Mouse (Mus musculus) cerebellum, postnatal 36 days (tissue): ENCODE data around the gene Cux2.

Experiments
- DNase-seq, 2 experiments: peaks; one replicate each; pipeline ENCODE4 v3.0.0; 2021 to 2022; ENCODE audit warnings: mixed read lengths in 2 of 2

The Cux2 gene

DNA sequence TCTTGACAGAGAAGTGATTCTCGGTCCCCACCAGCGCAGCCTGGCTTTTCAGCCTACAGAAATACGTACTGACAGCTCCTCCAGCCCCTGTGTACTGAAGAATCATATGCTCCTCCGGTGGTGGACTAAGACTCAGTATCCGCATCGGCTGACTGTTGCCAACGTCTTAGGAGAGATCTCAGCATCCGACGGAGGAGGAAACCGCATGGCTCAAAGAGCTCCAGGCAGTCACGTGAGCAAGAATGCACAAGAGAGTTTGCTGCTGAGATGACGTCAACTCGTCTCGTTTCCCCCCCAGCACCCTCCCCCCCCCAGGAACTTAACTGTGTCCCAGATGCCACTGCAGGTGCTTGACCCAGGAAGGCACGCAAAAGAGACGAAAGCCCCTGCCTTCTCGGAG is 34.8 kb downstream of the Cux2 start:
- no peak for DNase-seq

DNA sequence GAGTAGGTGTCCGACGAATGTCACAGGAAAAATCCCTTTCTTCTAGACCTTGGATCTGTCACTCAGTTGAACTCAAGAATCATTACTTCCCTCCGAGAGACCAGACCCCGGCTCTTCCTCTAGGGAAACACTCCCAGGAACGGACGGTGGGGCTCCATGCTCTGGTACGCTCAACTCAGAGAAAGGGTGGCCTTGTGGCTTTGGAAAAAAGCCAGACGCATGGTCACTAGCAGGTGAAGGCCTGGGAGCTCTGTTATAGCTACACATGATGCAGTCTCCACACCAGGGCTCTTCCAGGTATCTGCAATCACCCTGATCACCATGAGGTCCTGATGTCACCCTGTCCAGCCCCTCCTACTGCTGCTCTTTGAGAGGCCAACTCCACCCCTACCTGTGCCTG is 35.2 kb downstream of the Cux2 start:
- no peak for DNase-seq

DNA sequence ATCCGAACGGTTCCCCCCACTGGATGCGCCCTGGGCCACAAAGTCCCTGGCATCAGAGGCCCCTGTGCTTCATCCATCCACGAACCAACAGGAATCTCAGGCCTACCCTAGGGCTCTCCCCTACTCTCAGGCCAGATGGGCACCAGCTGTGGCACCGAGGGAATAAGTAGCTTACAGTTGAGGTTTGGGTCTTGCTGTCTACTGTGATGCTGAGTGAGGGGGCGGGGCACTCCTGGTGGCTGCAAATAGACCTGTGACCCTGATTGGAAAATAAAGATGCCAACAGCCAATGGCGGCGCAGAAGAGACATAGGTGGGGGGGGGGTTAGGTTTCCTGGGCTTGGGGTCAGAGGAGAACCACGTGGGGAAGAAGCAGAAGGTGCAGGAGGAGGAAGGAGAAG is 38.6 kb downstream of the Cux2 start:
- no peak for DNase-seq

DNA sequence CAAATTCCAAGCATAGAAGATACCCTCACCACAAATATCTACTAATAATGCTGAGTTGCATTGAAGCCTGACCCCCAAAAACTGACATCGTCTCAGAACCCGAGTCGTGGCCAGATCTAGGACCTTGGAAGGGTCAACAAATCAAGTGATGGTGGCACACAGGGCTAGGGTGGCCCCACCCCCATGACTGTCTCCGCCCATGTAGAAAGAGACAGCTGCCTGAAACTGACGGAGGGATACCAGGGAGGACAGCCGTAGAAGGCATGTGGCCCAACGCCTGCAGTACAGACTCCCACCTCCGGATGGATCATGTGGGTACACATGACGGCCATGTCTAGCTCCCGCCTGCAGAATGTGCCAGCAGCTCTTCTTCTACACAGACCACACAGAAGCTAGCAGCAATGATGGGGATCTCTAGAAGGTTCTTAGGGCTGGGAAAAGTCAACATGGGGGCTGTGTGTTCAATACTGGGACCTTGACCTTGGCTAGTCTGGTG is 41.9 kb downstream of the Cux2 start:
- DNase-seq = no peak

DNA sequence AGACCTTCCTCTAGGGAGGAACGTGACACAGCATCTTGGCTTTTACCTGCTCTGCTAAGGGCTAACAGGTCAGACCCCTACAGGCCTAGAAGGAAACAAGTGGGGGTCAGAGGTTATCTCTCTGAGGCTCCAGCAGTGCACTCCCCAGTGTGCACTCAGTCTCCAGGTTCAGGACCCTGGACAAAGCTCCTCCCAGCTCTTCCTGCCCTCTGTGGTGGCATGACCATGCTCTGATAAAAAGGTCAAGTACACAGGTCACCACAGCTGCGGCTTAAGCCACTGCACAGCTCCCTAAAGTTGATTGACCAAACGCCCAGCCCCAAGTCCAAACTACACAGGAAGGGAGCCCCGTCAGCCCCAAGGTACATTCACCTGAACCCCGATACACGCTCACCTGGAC is 46.4 kb downstream of the Cux2 start:
- DNase-seq = no peak

DNA sequence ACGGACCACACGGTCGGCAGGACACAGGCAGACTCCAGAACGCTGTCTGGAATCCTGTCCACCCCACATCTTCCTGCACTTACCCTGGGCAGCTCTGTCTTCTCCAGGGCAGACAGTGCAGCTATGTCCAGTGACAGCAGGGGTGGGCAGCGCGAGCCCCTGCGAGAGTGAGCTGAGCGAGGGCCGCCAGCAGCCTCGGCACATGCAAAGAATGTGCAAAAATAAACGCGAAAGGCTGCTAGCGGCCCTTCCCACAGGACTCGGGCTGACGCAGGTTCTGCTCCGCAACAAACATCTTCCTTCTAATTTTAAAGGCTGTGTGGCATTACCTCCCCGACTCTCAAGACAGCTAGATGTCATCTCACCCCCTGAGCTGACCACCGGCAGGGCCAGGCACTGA is 47.8 kb downstream of the Cux2 start:
- no peak for DNase-seq

DNA sequence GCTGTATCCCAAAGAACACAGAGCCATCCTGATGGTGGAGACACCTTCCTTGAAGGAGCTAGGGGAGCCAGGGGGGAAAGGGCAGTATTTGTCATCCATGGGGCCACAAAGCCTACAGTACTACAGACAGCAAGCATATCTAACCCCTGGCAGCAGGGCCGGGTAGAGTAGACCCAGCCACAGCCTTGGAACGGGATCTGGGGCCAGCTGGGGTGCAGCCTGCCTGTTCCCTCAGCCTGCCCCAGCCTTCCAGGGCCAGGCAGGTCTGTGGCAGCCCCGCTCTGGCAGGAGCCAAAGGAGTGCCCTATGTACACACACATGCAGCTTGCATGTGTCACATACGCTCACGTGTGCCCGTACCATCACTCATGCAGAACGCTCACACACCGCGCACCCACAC is 48.6 kb downstream of the Cux2 start:
- DNase-seq = no peak

DNA sequence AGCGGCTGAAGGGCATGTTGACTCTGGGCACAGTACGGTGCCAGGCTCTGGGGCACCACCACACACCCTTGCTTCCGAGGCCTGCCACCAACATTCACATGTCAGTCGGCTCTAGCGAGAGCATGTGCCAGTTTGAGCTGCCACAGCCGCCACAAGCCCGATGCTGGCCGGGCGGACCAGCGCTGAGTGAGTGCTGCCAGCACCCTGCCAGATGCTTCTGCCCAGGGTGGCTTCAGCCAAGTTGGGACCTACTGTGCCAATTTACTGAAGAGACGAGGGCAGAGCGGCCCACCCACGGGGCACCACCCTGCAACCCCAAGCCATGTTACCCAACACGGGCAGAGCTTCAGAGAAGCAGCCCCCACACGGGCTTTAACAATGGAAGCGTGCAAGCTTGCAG is 49.5 kb downstream of the Cux2 start:
- peak; percentile 15 to 17 for DNase-seq

DNA sequence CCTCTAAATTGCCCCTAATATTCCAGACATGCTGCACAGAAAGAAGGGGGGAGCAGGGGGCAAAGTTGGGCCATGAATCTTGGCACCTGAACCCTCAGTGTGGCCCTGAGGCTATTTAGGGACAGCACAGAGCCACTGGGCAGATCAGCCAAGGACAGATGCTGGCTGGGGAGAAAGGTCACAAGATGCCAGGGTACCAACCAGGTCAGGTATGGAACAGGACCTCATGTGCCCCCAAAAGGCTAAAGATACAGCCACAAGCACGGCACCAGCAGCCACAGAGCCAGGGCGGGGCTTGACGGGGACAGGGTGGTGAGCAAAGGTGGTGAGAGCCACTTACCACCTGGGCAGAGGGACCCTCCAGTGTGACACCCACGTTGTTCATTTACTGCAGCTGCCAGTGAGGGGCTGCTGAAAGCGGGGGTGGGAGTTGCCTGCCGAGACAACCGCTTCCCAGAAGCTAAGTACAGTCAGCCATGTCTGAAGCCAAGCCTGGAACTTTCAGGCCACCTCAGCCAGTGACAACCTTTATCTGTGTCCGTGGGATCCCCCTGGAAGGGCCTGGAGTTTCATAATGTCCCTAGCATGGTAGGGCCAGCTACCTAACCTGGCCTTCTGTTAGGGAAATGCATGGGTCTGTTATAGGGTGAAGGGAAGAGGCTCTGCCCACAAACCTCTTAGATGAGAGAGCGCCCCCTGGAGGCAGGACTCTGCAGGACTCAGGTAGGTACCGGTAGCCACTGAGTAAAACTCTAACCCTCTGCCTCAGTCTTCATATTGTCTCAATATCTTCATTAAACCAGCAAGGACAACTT is 50.7 kb downstream of the Cux2 start:
- DNase-seq = peak; percentile 67 to 68

DNA sequence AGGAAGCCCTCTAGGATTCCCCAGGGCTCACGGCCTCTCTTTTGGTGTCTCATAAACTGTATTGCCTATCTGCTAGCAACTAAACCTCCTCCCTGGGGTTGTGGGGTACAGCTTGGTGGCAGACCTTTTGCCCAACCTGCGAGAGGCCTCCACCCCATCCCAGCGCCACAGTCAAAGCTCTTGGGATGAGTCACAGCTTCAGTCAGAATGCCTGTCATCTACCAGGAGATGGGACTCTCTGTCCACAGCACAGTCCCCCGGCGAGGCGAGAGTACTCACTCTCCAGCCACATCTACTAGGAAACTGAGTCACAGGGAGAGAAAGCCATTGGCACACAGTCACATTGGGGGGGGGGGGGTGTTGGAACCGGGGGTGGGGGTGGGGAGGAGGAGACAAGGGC is 51.6 kb downstream of the Cux2 start:
- no peak for DNase-seq

DNA sequence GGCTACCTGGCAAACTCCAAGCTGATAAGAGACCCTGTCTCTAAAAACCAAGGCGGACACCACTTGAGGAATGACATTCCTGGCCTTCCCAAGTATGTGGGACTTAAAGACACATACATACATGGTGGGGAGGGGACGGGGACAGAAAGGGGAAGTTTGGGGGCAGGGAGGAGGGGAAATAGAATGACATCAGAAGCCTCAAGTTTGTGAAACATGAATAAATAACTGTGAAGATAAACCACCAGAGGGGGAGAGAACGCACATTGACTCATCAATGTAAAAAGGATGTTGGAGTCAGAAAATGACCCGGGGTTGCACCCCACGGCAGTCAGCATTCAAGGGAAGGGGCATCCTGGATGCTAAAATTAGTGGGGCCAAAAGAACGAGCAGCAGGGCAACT is 53.2 kb downstream of the Cux2 start:
- no peak for DNase-seq

DNA sequence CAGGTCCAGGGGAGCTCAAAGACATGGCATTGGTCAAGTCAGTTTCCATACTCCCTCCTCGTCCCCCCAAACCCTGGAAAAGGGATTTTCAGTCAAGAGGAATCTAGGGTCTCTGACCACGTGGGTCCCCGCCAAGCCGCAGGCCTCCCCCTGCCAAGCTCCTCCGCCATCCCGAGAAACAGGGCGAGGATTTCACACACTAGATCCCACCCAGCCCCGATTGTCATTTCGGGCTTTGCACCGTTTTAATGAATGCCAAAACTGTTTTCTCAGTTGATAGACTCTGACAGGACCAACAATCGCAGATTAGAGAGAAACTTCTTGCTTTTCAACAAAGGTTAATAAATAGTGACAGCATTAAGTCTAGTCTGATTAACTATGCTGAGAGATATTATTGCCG is 55.1 kb downstream of the Cux2 start:
- DNase-seq = no peak

DNA sequence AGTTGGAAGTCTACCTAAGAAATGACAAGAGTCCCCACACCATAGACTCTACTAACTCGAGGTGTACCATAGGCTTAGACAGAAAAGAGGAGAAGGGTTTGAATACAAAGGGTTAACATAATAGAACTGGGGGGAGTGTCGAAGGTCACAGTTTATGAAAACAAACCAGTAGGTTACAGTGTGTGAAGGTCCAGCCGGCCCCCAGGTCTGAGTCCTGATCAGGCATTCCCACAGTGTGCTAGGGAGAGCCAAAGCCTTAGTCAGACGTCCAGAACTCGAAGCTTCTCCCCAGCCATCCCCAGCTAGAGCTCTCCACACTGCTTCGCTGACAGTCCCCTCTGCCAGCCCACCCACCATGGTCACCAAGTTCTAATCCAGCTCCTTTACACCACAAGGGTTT is 58.0 kb downstream of the Cux2 start:
- no peak for DNase-seq

DNA sequence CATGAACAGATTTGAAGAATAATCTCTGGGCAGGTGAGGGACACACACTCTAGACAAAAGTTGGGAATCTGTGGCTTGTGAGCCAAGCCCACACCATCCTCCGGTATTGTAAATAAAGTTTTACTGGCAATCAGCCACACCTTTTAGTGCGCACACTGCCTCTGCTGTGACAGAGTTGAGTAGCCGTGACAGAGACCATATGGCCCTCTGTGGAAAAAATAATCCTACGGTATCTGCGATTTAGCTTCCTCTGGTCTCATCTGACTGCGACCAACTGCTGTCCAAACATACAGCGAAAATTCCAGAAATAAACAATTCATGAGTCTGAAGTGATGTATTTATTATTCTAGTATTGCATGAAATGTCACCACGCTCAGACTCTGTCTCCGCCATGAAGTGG is 64.0 kb downstream of the Cux2 start:
- no peak for DNase-seq

DNA sequence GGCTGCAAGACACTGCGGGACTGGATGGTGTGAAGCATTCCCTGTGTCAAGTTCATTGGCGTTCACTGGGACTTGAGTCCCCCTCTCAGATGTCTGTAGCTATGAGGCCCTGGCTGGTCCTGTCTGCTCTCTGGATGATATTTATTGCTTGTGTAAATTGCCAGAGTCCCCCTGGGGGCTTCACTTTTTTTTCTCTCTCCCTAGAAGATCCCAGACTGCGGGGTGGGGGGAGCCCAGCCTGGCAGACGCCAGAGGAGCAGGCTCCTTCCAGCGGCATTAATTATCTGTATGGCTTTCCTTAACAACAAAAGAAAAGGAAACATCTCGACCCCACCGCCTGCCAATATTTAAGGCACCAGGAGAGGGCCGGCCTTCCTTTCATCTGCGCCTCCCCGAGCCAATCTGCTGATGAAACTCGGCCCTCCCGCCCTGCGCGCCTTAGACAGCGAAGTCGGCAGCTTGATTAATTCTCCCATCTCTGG is 68.2 kb downstream of the Cux2 start:
- no peak for DNase-seq

DNA sequence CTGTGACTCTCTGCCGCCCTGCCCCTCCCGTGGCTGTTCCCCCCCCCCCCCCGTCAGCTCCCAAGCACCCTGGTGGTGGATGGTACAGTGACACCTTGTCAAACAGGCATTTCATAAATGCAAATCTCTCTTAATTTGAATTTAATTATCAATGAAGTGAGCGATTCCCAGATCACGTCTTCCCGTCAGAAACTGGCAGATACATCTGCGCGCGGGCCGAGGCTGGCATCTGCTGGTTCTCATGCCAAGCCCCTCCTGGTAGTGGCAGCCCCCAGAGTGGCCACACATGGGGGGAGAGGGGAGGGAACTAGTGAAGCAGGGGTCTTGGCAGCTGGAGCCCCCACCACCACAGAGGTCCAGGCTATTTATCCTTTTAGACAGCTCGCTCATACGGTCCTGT is 73.6 kb downstream of the Cux2 start:
- no peak for DNase-seq

DNA sequence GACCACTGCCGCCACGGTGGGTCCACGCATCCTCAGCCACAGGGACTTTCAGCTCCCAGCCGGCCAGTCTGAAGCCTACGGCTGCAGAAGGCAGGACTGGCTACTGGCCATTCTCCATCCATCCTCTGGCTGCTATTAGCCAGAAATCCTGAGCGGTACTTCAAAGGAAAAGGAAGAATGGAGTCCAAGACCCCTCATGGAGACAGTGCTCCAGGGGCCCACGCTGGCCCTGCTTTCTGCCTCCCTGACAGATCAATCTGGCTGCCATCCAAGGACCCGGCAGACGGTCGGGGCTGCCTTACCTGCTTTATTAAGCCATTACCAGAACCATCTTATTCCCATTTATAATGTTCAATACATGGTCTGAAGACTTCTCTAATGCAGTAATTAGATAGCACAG is 76.4 kb downstream of the Cux2 start:
- no peak for DNase-seq

DNA sequence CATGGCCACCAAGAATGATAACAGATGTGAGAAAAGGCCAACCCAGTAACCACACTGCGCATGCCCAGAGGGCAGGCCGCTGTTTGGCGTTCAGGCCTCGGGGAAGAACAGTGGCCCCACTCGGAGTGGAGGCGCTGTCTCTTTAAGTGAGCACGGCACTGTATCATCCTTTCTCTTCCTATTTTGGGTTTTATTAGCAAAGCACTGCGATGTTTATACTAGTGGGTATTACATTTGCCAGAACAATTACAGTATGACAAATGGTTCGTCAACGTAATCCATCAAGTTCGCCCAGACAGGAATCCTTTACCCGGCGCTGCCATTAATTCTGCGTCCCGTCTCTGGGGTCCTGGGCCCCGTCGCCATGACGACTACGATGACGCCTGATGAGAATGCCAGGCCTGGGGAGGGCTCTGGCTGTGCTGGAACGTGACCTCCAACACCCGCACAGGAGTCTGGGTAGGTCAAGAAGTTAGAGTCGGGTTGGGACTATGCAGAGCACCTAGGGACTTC is 77.2 kb downstream of the Cux2 start:
- DNase-seq = peak; percentile 13 to 16

DNA sequence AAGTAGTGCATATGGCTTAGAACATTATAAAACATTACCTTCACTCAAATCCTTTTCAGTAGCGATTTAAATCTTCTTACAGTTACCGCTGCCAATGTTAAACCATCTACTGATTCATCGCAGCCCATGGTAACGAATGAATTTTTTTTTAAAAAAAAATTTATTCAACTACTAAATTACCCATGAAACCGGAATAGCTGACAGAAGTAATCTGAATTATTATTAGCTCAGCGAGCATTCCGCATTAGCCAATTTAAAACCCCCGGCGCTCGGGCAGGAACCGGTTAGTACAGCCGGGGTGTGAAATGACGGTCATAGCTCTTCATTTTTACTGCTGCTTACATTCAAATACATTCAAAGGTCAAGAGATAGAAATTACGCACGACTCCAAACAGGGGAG is 80.9 kb downstream of the Cux2 start:
- DNase-seq = no peak

DNA sequence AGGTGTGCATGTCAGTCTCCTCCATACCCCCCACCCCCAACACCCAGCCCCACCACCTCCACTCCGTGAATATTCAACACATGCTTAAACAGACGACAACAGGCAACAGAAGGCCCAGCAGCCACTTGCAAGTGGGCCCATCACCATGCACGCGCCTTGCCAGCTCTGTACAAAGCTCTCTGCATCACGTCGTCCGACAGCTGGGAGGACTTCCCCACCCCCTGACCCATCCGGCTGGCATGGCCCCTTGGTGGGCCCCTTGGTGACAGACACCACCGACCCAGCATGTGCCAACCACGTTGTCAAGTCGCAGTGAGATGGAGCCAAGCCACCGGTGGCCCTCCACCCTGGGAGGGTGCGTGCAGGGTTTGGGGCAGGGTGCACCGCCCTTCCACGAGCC is 81.5 kb downstream of the Cux2 start:
- DNase-seq = no peak

DNA sequence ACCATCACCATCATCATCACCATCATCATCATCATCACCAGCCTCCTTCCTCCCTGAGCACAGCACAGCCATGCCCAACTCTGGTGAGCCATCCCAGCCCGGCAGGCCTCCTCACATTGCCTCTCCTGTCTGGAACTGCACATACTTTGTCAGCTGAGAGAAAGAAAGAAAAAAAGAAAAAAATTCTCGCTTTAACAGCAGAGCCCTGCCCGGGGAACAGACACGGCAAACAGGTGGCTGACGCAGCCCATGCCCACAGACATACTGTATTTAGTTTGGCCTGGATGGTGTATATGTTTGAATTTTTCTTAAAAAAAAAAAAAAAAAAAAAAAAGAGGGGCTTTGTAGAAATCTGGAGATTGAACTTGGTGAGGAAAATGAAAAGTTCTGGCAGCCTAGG is 82.4 kb downstream of the Cux2 start:
- DNase-seq = no peak

DNA sequence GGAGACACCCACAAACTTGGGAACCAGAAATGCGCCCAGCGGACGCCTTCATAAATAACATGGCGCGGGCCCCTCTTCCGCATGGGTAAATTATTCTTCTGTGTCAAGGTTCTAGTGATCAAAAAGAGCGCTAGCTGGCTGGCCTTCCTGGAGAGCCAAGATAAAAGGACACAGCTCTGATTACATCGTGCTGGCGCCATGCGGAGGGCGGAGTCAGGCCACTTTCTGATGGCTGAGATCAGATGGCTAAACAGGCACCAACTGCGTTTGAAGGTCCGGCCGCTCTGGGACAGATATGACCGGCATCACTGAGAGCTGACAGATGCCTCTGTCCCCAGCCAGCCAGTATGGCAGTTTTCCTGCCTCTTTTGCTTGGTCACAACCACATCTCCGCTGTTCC is 83.0 kb downstream of the Cux2 start:
- no peak for DNase-seq

DNA sequence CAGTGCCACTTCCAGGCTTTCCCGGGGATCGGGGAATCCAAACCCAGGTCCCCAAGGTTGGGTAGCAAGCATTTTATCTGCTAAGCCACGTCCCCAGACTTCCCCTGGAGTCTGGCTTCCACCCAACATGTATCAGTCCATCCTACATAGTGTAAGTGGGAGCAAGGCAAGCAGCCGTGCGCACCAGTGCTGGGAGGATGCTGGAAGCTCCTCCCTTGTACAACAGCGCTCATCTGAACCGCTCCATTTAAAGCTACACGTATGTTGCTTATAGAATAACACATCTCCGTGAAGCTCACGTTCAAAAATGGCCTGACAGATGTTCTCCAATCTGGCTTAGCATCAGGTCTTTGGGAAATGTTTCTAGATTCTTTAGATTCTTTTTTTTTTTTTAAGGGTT is 86.9 kb downstream of the Cux2 start:
- no peak for DNase-seq

DNA sequence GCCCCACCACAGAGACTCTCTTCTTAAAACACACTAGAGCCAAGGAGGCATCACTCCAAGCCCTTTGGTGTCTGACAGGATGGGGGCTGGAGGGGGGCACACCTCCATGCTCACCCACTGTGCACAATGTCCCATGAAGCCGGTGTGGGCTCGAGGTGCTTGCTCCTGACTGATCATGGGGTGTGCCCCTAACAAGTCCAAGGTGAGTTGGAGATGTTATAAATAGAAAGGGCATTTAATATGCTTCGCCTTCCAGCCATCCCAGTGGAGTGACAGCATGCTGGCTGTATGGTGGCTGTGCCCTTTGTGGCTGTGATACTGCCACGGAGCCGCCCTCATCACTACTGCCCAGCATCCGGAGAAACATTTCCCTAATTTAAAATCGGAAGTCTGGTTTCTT is 87.5 kb downstream of the Cux2 start:
- DNase-seq = no peak

DNA sequence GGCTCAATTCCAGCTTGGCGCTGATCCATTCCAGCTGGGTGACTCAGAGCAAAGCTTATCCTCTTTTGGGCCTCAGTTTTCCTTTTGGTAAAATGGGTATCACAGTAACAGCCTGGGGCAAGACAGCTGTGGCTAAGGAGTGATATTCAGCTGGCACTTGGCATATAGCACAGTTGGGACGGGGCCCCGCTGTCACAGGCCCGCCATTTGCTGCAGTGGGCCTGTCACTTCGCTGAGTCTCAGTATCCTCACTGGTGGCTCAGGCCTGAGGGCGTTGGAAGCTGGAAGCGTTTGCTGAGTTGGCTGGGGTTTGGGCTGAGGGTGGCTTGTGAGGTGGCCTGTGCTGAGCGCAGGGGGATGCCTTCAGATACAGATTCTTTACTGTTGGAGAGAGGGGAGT is 88.6 kb downstream of the Cux2 start:
- no peak for DNase-seq
